Mouse (Mus musculus) right cerebral cortex, postnatal 36 days (tissue): ENCODE measurements around the gene Aqp9.
"Not testable (repeated sequence)": the region's sequence is repeated elsewhere in the genome, so short reads cannot be mapped to it uniquely, and the experiment has no call there.

Source experiments
- DNase-seq, 2 experiments: peaks; one replicate each; pipeline ENCODE4 v3.0.0; 2022; ENCODE audit warnings: low spot score in 2 of 2, mixed read lengths in 1 of 2

The Aqp9 gene

GRCm38 (mm10) chr9:71138936-71139335, 29.5 kb downstream of the Aqp9 start:
- no peak for DNase-seq

GRCm38 (mm10) chr9:71137267-71137945, 31.1 kb downstream of the Aqp9 start:
- no peak for DNase-seq

- no peak for DNase-seq
Observed at GRCm38 (mm10) chr9:71135073-71135472, 33.4 kb downstream of the Aqp9 start.

- DNase-seq, result no peak
Observed at GRCm38 (mm10) chr9:71133190-71133589, 35.3 kb downstream of the Aqp9 start.

- no peak for DNase-seq
Observed at GRCm38 (mm10) chr9:71131822-71132221, 36.7 kb downstream of the Aqp9 start.

- peak; percentile 12 to 22 for DNase-seq
Observed at GRCm38 (mm10) chr9:71128911-71129310, 39.6 kb downstream of the Aqp9 start.

- DNase-seq, result peak in 1 of 2 experiments; percentile 4
Observed at GRCm38 (mm10) chr9:71126205-71126604, 42.3 kb downstream of the Aqp9 start.

GRCm38 (mm10) chr9:71123095-71123494, 45.4 kb downstream of the Aqp9 start:
- DNase-seq, result not testable (repeated sequence)

- DNase-seq, result no peak
Observed at GRCm38 (mm10) chr9:71120924-71121323, 47.6 kb downstream of the Aqp9 start.

- no peak for DNase-seq
Observed at GRCm38 (mm10) chr9:71113166-71113565, 55.3 kb downstream of the Aqp9 start.

- no peak for DNase-seq
Observed at GRCm38 (mm10) chr9:71103521-71103920, 65.0 kb downstream of the Aqp9 start.

GRCm38 (mm10) chr9:71094066-71094465, 74.4 kb downstream of the Aqp9 start:
- no peak for DNase-seq

GRCm38 (mm10) chr9:71092038-71092437, 76.4 kb downstream of the Aqp9 start:
- no peak for DNase-seq

- no peak for DNase-seq
Observed at GRCm38 (mm10) chr9:71079201-71079600, 89.3 kb downstream of the Aqp9 start.

GRCm38 (mm10) chr9:71077251-71077825, 91.1 kb downstream of the Aqp9 start:
- DNase-seq, result no peak

- peak; percentile 41 to 64 for DNase-seq
Observed at GRCm38 (mm10) chr9:71076201-71076648, 92.3 kb downstream of the Aqp9 start.

GRCm38 (mm10) chr9:71073831-71074230, 94.7 kb downstream of the Aqp9 start:
- DNase-seq, result no peak

- no peak for DNase-seq
Observed at GRCm38 (mm10) chr9:71073076-71073475, 95.4 kb downstream of the Aqp9 start.

- DNase-seq, result no peak
Observed at GRCm38 (mm10) chr9:71072502-71072901, 96.0 kb downstream of the Aqp9 start.

GRCm38 (mm10) chr9:71071581-71072330, 96.7 kb downstream of the Aqp9 start:
- no peak for DNase-seq

GRCm38 (mm10) chr9:71070628-71071027, 97.9 kb downstream of the Aqp9 start:
- DNase-seq, result no peak

- no peak for DNase-seq
Observed at GRCm38 (mm10) chr9:71068866-71069390, 99.6 kb downstream of the Aqp9 start.
